Mouse (Mus musculus) testis, adult 2 months (tissue): ENCODE results near the gene Ccnyl1.

Experiments used
- CTCF ChIP-seq: fragments of 200-500 bp; IDR thresholded peaks from 2 replicates; pipeline ENCODE4 v1.5.1; 2012; ENCODE audit warnings: low read depth, mild to moderate bottlenecking, inconsistent platforms, low read length, moderate library complexity; ENCODE audit not compliant: control insufficient read depth, insufficient read depth, insufficient replicate concordance
- POLR2A ChIP-seq: fragments of 200-500 bp; IDR thresholded peaks from 2 replicates; pipeline ENCODE4 v1.6.1; 2012; ENCODE audit warnings: low read depth, mild to moderate bottlenecking, inconsistent platforms, low read length, moderate library complexity; ENCODE audit not compliant: control insufficient read depth

GRCm38 (mm10) chr1:64755971-64756639 lies 65.8 kb downstream of the Ccnyl1 start:
- TF ChIP-seq CTCF (no peak), POLR2A (no peak)
